28 mouse cellular contexts compared by ENCODE assay signal in the genomic region with DNA sequence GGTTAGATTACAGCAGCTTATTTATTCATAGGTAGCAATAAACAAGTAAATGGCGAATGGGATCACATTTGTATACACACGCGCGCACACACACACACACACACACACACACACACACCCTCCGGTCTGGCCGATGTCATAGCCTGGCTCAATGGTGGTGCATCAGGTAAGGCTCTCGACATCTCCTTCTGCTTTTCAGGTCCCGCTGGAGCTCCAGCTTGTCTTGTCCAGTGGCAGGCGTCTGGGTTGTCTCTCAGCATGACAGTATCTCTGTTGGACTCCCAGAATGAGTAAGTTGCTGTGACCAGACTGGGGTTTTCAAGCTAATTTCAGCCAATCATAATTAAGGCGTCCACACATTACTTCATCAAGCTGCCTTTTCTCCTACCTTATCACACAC.
"Had no signal": no experiment of that assay in that cellular context is flagged by ENCODE, and none has a peak within 500 bp of the region (broad histone marks: within the 10 kb centered on the region; RNA-seq: fewer than 3 reads in every experiment).

No protein-coding gene starts in this region.

- H3K27ac ChIP-seq: embryonic facial prominence, embryonic 10.5 days; embryonic facial prominence, embryonic 12.5 days; embryonic facial prominence, embryonic 13.5 days; embryonic facial prominence, embryonic 15.5 days; forebrain, embryonic 10.5 days; forebrain, embryonic 12.5 days; forebrain, embryonic 13.5 days; forebrain, embryonic 15.5 days; gastrocnemius, adult 2 months had no signal

- H3K27me3 ChIP-seq: embryonic facial prominence, embryonic 12.5 days; embryonic facial prominence, embryonic 13.5 days; embryonic facial prominence, embryonic 15.5 days; forebrain, embryonic 12.5 days; forebrain, embryonic 13.5 days; forebrain, embryonic 15.5 days had no signal

- H3K4me1 ChIP-seq: embryonic facial prominence, embryonic 12.5 days; embryonic facial prominence, embryonic 13.5 days; embryonic facial prominence, embryonic 15.5 days; forebrain, embryonic 15.5 days had no signal

- ATAC-seq: forebrain, embryonic 13.5 days; forebrain, embryonic 14.5 days; forebrain, embryonic 15.5 days; forebrain, embryonic 16.5 days had no signal

- H3K9me3 ChIP-seq: embryonic facial prominence, embryonic 10.5 days; embryonic facial prominence, embryonic 12.5 days; embryonic facial prominence, embryonic 13.5 days; embryonic facial prominence, embryonic 15.5 days; forebrain, embryonic 10.5 days; forebrain, embryonic 12.5 days; forebrain, embryonic 13.5 days; forebrain, embryonic 15.5 days had no signal

- H3K9ac ChIP-seq: embryonic facial prominence, embryonic 12.5 days; embryonic facial prominence, embryonic 13.5 days; embryonic facial prominence, embryonic 15.5 days; forebrain, embryonic 12.5 days; forebrain, embryonic 13.5 days; forebrain, embryonic 15.5 days; forebrain, postnatal 0 days had no signal

- DNase-seq: cerebellum, adult 18-20 months; cerebellum, adult 2 months; cerebellum, adult 8-10 months; cerebellum, adult 9-10 months; cerebellum, adult 9-11 months; cerebellum, postnatal 10 days; cerebellum, postnatal 14 days; cerebellum, postnatal 25 days; cerebellum, postnatal 36 days; embryo, embryonic 11 days; gastrocnemius, adult 2 months; gastrocnemius, postnatal 10 days; gastrocnemius, postnatal 14 days; gastrocnemius, postnatal 25 days; gastrocnemius, postnatal 36 days; heart, adult 18-20 months had no signal

- H3K36me3 ChIP-seq: embryonic facial prominence, embryonic 10.5 days; embryonic facial prominence, embryonic 12.5 days; embryonic facial prominence, embryonic 13.5 days; embryonic facial prominence, embryonic 15.5 days; forebrain, embryonic 10.5 days; forebrain, embryonic 12.5 days; forebrain, embryonic 15.5 days had no signal

- H3K4me2 ChIP-seq: embryonic facial prominence, embryonic 12.5 days; embryonic facial prominence, embryonic 13.5 days; embryonic facial prominence, embryonic 15.5 days; forebrain, embryonic 12.5 days; forebrain, embryonic 13.5 days; forebrain, embryonic 15.5 days had no signal

- H3K4me3 ChIP-seq: embryonic facial prominence, embryonic 10.5 days; embryonic facial prominence, embryonic 12.5 days; embryonic facial prominence, embryonic 13.5 days; embryonic facial prominence, embryonic 15.5 days; erythroblast, embryonic 14.5 days; forebrain, embryonic 10.5 days; forebrain, embryonic 12.5 days; forebrain, embryonic 13.5 days; forebrain, embryonic 15.5 days; gastrocnemius, adult 2 months had no signal
